Mouse (Mus musculus) kidney, postnatal 4 days (tissue): ENCODE data around the gene Pgap3.

Experiments used
- DNase-seq, 2 experiments: peaks; one replicate each; pipeline ENCODE4 v3.0.0; 2021; ENCODE audit warnings: mixed read lengths in 2 of 2

Gene Pgap3

GRCm38 (mm10) chr11:98400161-98400726, at the start of gene Pgap3:
Pgap3 (minus strand) TSS chr11:98400490.
- peak; percentile 94 to 96 for DNase-seq

- peak; percentile 44 to 49 for DNase-seq
These were observed 49.1 kb upstream of the Pgap3 start for GRCm38 (mm10) chr11:98449419-98449818.

- DNase-seq: peak; percentile 65 to 71
These were observed 48.0 kb upstream of the Pgap3 start for GRCm38 (mm10) chr11:98448191-98448790.

DNA sequence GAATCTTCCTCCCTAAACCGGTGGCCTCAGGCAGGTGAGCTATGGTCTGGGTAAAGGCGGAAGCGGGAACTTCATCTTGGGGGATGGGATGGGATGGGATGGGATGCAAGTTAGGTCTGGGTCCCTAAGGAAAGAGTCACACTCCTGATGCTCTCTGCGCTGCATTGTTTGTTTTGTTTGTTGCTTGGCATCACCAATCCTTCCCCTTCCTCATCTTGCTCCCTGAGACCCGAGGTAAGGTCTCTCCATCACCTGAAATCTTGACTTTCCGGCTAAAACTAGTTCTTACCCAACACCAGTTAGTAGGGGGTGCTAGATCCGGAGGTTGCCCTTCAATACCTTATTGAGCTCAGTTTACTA, 47.2 kb upstream of the Pgap3 start:
- DNase-seq: no peak

DNA sequence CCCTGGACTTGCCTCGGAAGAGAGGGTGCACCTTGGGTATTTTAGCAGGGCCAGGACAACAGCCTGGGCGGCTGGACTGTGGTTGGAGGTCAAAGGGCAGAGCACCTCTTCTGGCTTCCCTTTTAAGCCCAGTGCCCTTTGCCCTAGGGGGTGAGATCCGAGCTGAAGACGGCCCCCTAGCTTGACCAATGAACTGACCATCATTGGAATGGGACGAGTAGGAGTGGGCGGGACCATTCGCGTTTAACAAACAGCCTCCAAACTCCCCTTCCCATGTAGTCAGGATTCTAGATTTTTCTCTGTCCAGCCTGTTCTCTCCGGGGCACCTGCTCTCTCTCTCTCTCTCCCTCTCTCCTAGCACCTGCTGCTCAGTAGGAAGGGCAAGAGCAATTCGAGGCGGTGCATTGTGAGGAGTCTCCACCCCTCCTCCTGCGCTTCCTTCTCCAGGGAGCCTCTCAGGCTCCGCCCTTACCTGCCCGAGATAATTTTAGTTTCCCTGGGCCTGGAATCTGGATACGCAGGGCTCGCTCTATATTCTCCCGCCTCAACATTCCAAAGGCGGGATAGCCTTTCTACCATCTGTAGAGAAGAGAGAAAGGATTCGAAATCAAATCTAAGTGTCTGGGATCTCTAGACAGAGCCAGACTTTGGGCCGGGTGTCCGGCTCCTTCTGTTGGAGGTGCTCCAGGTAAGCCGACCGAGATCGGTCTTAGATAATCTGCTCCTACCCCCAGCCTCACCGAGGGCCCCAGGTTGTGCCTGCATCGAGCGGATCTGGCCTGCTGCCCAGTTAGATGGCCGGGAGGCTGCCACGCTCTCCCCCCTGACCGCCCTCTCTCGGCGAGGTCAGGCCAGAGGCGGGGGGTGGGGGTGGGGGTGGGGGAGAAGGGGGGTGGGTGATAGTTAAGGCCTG, 46.5 kb upstream of the Pgap3 start:
- DNase-seq: peak; percentile 63 to 79

GRCm38 (mm10) chr11:98446213-98446561, 45.9 kb upstream of the Pgap3 start, which contains the start of gene Grb7:
Grb7 (plus strand) TSS chr11:98446394.
- DNase-seq: no peak

DNA sequence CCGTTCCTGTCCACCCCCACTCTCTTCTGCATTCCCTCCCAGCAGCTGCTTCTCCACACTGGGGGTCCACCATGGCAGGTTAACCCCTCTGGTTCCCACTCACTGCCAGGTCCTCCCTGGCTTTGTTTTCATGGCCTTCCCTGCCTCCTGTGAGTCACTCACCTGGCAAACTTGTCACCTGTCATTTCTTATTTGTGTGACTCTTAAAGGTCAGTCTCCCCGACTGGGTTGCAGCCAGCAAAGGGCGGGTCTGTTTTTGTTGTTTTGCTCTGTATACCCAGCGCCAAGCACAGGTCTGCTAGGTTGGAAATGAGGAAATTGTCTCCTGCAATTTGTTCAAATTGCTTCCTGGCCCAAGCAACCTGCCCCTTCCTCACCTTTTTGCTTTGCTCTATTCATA, 45.4 kb upstream of the Pgap3 start:
- peak in 1 of 2 experiments; percentile 35 for DNase-seq

DNA sequence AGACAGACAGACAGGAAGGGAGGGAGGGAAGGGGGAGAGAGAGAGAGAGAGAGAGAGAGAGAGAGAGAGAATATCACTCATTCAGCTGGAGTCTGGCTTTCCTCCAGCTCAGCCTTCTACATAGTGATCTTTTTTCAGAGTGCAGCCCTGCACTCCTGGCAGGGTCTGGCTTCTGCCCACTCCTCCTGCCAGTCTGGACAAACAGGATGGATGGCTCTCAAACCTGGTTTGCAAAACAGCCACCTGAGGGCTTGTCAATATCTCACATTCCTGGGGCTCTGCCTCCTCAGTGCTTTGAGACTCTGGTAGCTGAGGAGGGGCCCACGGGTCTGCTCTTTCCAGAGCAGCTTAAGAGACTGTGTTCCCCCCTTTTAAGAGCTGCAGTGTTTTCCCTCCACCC, 44.9 kb upstream of the Pgap3 start:
- DNase-seq: peak in 1 of 2 experiments; percentile 35

- DNase-seq: no peak
These were observed 43.4 kb upstream of the Pgap3 start for GRCm38 (mm10) chr11:98443688-98444087.

GRCm38 (mm10) chr11:98438331-98439158, 38.3 kb upstream of the Pgap3 start, which contains the start of gene Mien1:
Mien1 (minus strand) TSS chr11:98438991.
- DNase-seq: peak; percentile 99

- no peak for DNase-seq
These were observed 37.2 kb upstream of the Pgap3 start for GRCm38 (mm10) chr11:98437441-98437840.

- DNase-seq: no peak
These were observed 35.4 kb upstream of the Pgap3 start for GRCm38 (mm10) chr11:98435723-98436122.

GRCm38 (mm10) chr11:98431743-98432502, 31.6 kb upstream of the Pgap3 start:
- no peak for DNase-seq

DNA sequence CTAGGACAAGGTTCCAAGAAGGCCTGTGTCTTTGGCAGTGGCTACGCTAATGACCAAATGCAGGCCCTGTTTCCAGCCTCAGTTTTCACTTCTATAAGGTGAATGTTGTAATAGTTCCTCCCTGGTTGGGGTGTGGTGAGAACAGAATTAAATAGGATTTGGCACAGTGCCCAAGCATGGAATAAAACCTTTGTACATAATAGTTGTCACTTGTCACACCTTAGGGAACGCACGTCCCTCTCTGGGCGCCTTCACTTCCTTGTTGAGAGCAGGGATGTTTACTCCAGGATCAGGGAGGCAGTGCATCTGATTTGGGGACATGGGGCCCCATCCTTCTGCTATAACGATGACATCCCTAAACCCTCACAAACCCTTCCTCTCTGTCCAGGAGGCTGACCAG, 28.1 kb upstream of the Pgap3 start:
- no peak for DNase-seq

- peak in 1 of 2 experiments; percentile 19 for DNase-seq
These were observed 26.3 kb upstream of the Pgap3 start for GRCm38 (mm10) chr11:98426592-98426991.

DNA sequence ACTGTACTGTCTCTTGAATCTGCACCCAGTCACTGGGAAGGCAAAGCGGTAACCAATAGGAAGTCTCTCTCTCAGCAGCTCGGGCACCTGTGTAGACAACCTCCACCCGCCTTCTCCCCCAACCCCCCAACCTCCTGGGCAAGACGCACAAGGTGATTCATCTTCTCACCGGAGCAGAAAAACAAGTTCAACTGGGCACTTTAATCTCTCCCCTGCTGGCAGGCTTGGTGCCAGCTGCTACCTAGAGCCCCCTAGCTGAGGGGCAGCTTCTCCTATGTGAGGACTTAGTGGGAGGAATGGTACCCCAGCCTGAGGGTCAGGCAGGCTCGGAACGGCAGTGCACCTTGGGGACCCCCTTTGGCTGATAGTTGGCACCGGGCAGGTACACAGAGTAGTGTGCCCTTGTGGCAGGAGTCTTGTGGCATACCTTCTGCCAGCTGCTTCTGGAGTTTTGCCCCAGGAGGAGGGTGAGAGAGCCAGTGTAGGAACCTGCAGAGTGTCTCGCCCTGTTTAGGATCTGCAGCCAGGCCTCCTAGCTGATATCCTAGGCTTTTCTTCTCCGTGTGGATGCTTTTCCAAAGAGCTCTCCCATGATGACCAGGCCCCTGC, 18.8 kb upstream of the Pgap3 start:
- DNase-seq: peak; percentile 51 to 62

- DNase-seq: no peak
These were observed 18.0 kb upstream of the Pgap3 start for GRCm38 (mm10) chr11:98418273-98418672.

GRCm38 (mm10) chr11:98417074-98417473, 16.8 kb upstream of the Pgap3 start:
- DNase-seq: no peak

GRCm38 (mm10) chr11:98414162-98414561, 13.9 kb upstream of the Pgap3 start:
- no peak for DNase-seq

- peak; percentile 35 to 36 for DNase-seq
These were observed 13.4 kb upstream of the Pgap3 start for GRCm38 (mm10) chr11:98413731-98414130.

- DNase-seq: peak; percentile 70 to 79
These were observed 12.6 kb upstream of the Pgap3 start for GRCm38 (mm10) chr11:98412797-98413301.
